Mouse (Mus musculus) macrophage (primary cell): ENCODE results near the gene Ostn. TPM values are rescaled to one million over a fixed set of nuclear protein-coding genes. Genes with fewer than 3 reads are reported as not detected.
A peak's percentile ranks its signal among the peaks of the same experiment; 100 is the strongest.

ENCODE experiments used
- H3K27ac ChIP-seq: fragments of 350-480 bp; formaldehyde crosslinking; 2 replicates; pipeline ENCODE4 v1.9.0; 2021
- H3K36me3 ChIP-seq: fragments of 350-480 bp; formaldehyde crosslinking; 2 replicates; pipeline ENCODE4 v1.9.0; 2021; ENCODE audit errors: inconsistent target
- H3K4me3 ChIP-seq: fragments of 350-480 bp; formaldehyde crosslinking; 2 replicates; pipeline ENCODE4 v1.9.0; 2021; ENCODE audit errors: inconsistent target
- H3K79me2 ChIP-seq: fragments of 350-480 bp; formaldehyde crosslinking; 2 replicates; pipeline ENCODE4 v1.9.0; 2021; ENCODE audit errors: inconsistent target
- WGBS: methylation state at CpG from one replicate; pipeline ENCODE4 v1.1.7; 2026; ENCODE audit warnings: inconsistent platforms; ENCODE audit not compliant: missing documents; 5-methylcytosine and 5-hydroxymethylcytosine counted together
- polyA plus RNA-seq: library from polyadenylated mRNA; stranded (reverse); fragments of 250-400 nt; gene quantifications from 3 replicates; pipeline ENCODE4 v1.2.4, GENCODE M21; 2018; ENCODE audit warnings: inconsistent platforms

The Ostn gene
- polyA plus RNA-seq, 1 experiment from 2014 or later, result not detected

- Histone ChIP-seq H3K4me3 (no peak overlapping the region), H3K27ac (peak overlapping the region; percentile 86), H3K36me3 (no peaks in the 10 kb centered on the region), H3K79me2 (no peaks in the 10 kb centered on the region)
- 5% methylated on average over 3 of the region's 3 CpGs for WGBS
These were observed 66.8 kb downstream of the Ostn start for GRCm38 (mm10) chr16:27374139-27374538.

- peak overlapping the region; percentile 86 for H3K27ac ChIP-seq
- H3K36me3 ChIP-seq, result no peaks in the 10 kb centered on the region
- no peak overlapping the region for H3K4me3 ChIP-seq
- 100% methylated on average over 2 of the region's 2 CpGs for WGBS
- H3K79me2 ChIP-seq, result no peaks in the 10 kb centered on the region
These were observed 68.0 kb downstream of the Ostn start for GRCm38 (mm10) chr16:27375318-27375717.

DNA sequence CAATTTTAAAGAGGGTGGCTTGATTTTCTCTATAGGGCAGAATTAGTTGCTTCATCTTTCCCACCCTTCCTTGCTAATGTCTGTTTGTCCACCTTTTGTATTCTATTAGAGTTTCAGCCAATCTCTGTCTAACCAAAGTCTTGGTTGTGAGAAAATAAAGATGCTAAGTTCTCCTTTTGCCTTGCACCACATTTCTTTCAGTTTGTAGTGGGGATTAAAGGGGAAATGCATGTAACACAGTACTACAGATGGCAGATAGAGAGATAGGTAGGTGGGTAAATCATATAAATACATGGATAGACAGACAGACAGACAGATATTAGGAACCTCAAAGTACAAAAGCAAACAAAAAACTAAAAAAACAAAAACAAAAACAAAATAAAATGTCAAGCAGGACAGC, 69.3 kb downstream of the Ostn start:
- Histone ChIP-seq H3K4me3 (no peak overlapping the region), H3K36me3 (no peaks in the 10 kb centered on the region), H3K79me2 (no peaks in the 10 kb centered on the region), H3K27ac (no peak overlapping the region)

DNA sequence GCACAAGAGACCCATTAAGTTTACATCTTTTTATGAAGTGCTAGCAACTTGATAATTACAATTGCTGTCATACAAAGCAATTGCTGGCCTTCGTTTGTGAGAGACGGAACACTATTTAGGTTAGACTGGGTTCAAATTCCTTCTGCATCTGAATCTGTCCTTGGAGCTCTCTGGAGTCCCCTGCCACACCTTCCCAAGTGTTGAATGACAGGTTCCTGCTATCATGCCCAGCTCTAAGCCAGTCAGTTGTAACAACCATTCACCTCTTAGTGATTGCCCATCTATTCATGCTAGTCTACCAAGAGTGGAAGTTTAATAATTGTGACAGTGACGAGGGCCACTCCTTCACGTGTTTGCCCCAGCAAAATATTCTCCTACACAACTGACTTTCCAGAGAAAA, 74.9 kb downstream of the Ostn start:
- no peaks in the 10 kb centered on the region for H3K36me3 ChIP-seq
- no peak overlapping the region for H3K27ac ChIP-seq
- WGBS, result 98% methylated on average over 4 of the region's 4 CpGs

GRCm38 (mm10) chr16:27384893-27385603, 77.8 kb downstream of the Ostn start:
- WGBS, result 71% methylated on average over 4 of the region's 4 CpGs
- Histone ChIP-seq H3K36me3 (no peaks in the 10 kb centered on the region), H3K4me3 (no peak overlapping the region), H3K27ac (peak overlapping the region; percentile 4; the same call in 1 of the 2 replicates), H3K79me2 (peaks cover 10% of the 10 kb centered on the region)

More for the DNA sequence above, 74.9 kb downstream of the Ostn start:
- H3K79me2 ChIP-seq, result no peaks in the 10 kb centered on the region
- H3K4me3 ChIP-seq, result no peak overlapping the region

GRCm38 (mm10) chr16:27385649-27386048, 78.4 kb downstream of the Ostn start:
- Histone ChIP-seq H3K27ac (peak overlapping the region; percentile 4; the same call in 1 of the 2 replicates), H3K36me3 (no peaks in the 10 kb centered on the region), H3K79me2 (peaks cover 16% of the 10 kb centered on the region), H3K4me3 (no peak overlapping the region)
- 91% methylated on average over 1 of the region's 1 CpGs for WGBS

DNA sequence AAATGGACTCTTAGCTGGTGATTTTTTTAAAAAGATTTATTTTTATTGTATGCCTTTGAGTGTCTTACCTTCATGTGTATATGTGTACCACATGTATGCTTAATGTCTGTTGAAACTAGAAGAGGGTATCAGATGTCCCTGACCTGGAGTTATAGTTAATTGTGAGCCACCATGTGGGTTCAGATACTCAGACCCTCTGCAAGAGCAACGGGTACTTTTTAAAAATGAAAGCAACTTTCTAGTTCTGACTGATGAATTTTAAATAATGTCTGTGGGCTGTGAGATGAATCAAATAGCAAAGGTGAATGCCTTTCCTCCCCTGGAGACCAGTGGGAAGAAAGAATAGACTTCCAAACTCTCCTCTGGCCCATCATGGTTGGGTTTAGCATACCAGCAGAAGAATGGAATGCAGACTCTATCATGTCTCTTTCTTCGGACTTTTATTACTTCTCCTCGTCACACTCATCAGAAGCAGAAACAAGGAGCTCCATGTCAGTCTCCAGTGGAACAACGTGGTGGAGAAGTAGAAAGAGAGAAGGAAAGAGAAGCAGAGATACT, 79.6 kb downstream of the Ostn start:
- H3K36me3 ChIP-seq, result no peaks in the 10 kb centered on the region
- 65% methylated on average over 4 of the region's 4 CpGs for WGBS
- H3K27ac ChIP-seq, result peak overlapping the region; percentile 88
- H3K4me3 ChIP-seq, result no peak overlapping the region
- H3K79me2 ChIP-seq, result peaks cover 29% of the 10 kb centered on the region

DNA sequence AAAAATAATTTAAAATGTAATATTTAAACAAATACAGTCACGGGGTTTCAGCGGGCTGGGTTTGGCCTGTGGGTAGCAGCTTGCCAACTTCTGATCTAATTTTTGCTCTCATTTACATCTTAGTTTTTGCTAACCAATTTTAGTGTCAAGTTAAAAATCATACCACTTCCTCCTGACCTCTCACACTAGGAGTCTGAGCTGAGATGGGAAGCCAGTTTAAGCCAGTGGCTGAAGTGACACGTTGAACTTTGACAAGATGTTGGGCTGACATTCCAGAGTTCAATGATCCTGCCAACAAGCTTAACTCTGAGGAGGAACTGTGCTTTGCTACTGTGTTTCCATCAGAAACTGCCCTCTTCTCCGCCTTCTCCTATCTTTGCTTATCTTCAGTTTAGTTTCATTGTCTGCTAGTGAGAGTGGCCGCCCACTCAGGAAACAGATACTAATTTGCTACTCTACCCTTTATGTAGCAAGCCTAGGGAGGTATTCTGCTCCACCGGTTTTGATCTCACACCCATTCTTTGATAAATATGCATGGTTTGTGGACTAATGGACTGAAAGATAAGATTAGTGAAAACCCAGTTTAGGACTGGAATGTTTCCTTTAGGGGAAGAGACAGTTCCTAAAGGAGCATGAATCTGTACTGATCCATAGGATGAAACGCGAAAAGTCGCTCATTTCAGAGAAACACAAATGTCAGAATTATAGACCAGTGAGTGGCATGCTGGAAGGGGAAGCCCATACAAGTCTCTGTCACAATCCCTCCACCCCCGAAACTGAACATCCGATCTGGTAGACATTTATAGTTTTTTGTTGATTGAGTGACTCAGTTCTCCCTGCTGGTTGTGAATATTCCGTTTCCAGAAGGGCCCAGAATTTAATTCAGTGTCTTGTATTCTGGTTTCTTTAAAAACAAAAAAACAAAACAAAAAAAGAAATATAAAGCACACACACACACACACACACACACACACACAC, 80.6 kb downstream of the Ostn start:
- H3K27ac ChIP-seq, result peak overlapping the region; percentile 88
- H3K36me3 ChIP-seq, result no peaks in the 10 kb centered on the region
- peak overlapping the region; percentile 27 for H3K4me3 ChIP-seq
- peaks cover 39% of the 10 kb centered on the region for H3K79me2 ChIP-seq
- 14% methylated on average over 12 of the region's 12 CpGs for WGBS

GRCm38 (mm10) chr16:27388761-27389451, 81.6 kb downstream of the Ostn start, which contains the start of gene Ccdc50:
Ccdc50 (plus strand) TSS chr16:27388869.
- peaks cover 49% of the 10 kb centered on the region for H3K79me2 ChIP-seq
- peak within 1 kb of the TSS; percentile 88 for H3K27ac ChIP-seq
- peak within 1 kb of the TSS; percentile 65 for H3K4me3 ChIP-seq
- under 1% methylated on average over 66 of the region's 69 CpGs for WGBS
- H3K36me3 ChIP-seq, result no peaks in the 10 kb centered on the region

DNA sequence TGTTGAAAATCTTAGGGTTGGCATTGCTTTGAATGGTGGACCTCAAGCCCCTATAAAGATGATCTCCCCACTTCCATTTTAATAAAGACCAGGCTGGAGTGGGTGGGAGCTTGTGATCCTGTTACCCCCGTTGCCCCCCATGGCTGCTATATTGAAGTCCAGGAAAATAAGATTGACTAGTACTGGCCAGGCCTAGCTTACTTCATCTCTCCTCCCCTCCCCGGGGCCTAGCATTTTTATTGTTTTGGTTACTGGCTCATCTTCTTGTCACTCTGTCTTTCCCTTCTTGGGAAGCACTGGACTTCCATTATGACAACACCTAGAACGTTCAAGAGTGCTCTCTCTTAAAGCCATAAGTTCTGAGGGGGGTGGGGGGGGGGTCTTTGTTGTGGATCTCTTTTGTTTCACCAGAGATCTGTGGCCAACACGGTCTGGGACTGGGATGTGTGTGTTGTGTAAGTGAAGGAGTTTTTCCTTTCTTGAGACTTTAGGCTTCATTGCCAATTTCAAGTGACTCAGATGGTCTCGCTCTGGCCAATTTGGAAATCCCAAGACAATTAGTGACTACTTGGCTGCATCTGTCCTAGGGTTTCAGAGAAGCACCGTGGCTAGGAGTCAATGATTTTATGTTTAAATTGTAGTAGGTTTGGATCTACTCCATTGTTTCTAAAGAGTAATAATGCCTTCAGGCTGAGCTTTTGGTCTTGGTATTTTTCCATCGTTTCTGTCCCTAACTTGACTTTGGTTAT, 82.4 kb downstream of the Ostn start:
- Histone ChIP-seq H3K27ac (peak overlapping the region; percentile 75), H3K79me2 (peaks cover 57% of the 10 kb centered on the region), H3K36me3 (no peaks in the 10 kb centered on the region), H3K4me3 (peak overlapping the region; percentile 65)
- WGBS, result 35% methylated on average over 7 of the region's 7 CpGs

GRCm38 (mm10) chr16:27390306-27390705, 83.0 kb downstream of the Ostn start:
- peaks cover 63% of the 10 kb centered on the region for H3K79me2 ChIP-seq
- peak overlapping the region; percentile 65 for H3K4me3 ChIP-seq
- WGBS, result 86% methylated on average over 4 of the region's 4 CpGs
- H3K36me3 ChIP-seq, result no peaks in the 10 kb centered on the region
- peak overlapping the region; percentile 75 for H3K27ac ChIP-seq

DNA sequence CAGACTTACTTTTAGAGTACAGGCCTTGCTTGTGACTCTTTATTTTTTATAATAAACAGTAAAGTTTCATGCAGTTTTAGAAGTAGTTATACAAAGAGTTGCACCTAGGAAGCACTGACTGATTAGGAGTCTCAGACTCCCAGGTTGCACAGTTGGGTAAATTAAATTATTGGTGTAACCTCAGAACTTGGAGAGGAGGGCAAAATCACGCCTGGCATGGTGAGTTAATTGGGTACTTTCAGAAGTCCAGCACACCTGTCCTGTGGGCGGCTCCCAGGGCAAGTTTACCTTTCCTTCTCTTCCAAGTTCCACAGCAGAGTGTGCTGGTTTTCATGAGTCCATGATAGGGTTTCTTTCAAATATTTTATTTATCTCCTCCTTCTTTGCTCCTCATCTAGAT, 84.6 kb downstream of the Ostn start:
- H3K27ac ChIP-seq, result no peak overlapping the region
- H3K4me3 ChIP-seq, result no peak overlapping the region
- peaks cover 78% of the 10 kb centered on the region for H3K79me2 ChIP-seq
- H3K36me3 ChIP-seq, result no peaks in the 10 kb centered on the region
- WGBS, result 100% methylated on average over 2 of the region's 2 CpGs

DNA sequence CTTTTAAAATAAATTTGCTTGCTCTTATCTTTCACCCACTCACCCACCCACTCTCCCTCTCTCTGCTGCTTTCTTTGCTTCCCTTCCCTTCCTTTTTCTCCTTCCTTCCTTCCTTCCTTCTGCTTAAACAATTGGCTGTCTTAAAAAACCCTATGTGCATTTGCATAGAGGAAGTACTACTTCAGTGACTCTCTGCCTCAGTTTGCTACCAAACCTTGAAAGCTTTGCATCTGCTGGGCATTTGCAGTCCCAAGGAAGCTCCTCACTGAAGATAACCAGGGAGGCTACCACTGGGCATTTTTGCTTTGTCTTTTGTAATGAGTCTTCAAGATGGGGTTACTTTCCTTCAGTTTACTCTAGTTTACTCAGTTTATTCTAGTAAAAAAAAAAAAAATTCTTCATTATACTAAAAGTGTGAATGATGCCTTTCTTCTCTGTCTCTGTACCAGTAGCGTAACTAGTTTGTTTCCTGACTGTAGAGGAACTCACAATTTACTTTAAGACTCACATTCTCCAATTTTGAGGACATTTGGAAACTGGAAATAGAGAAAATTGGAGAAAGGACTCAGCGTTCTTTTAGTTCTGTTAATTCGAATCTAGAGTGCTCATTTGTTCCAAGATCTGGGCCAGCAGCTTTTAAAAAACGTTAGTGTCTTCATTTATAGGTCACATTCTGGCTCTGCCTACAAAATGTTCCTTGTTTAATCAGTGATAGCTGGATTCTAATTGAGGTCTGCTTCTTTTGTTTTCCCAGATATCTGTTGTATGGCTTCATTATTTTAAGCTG, 88.2 kb downstream of the Ostn start:
- Histone ChIP-seq H3K4me3 (no peak overlapping the region), H3K79me2 (peaks cover 100% of the 10 kb centered on the region), H3K36me3 (no peaks in the 10 kb centered on the region), H3K27ac (no peak overlapping the region)
- 97% methylated on average over 4 of the region's 4 CpGs for WGBS
